Mouse (Mus musculus): Measurements from ENCODE around the gene Mta1.

The Mta1 gene

DNA sequence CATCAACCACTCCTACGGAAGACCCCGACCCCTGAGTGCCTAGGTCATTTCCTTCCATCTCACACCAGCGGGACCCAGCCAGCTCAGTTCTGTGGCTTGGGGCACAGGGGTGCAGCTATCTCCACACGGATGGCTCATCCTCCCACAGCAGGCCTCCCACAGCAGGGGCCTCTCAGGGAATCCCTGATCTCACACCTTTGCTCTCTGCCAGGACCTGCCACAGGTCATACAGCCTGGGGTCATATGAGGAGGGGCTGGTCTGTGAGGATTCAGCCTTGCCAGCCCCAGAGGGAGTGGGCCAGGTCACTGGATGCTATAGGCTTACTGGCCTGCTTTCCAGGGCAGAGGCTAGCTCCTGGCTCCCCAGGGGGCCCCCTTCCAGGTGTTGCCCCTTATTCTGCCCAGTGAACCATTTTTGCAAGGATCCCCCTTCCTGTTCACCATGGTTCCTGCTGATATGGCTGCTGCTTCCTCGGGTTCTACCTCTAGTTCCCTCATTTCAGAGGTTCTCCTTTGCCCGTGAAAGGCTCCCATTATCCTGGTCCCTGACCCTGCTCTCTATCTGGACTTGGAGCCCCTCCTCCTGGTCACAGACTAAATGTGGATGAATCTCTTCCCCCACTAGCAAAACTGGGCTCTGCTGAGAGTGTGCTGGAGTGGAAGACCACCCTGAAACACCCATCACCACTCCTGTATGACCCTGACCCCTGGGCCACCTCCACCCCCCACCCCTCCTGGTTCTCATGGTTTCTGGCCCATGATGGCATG is 1.6 kb downstream of the Mta1 start:
- DNase-seq, result no peak

DNA sequence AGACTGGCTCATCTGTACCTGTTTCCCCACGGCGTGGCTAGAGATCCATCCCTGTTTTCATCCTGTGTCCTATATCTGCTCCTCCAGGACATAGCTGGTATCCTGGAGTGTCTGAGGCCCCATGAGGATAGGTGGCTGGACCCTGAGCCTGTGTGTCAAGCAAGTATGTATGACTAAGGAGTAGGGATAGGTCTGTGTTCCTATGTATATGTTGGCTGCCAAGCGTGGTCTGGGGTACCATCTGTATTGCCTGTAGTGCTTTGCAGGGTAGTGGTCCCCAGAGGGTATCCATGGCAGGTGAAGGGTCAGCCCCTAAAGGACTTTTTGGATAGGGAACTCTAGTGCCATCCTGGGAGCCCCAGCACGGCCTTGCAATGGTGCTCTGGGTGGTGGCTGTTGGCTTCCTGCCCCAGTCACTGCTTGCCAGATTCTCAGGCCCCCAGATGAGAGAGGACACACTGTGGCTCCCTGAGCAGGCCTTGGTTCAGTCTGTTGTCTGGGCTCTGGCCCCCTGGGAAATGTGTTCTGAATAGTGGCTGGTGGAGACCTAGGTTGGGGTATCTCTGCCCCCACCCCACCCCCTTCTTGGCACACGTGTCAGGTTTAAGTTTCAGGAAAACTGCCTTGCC is 2.5 kb downstream of the Mta1 start:
- peak; percentile 30 to 59 for DNase-seq

GRCm38 (mm10) chr12:113101251-113101960 is 3.3 kb downstream of the Mta1 start:
- DNase-seq, result no peak

DNA sequence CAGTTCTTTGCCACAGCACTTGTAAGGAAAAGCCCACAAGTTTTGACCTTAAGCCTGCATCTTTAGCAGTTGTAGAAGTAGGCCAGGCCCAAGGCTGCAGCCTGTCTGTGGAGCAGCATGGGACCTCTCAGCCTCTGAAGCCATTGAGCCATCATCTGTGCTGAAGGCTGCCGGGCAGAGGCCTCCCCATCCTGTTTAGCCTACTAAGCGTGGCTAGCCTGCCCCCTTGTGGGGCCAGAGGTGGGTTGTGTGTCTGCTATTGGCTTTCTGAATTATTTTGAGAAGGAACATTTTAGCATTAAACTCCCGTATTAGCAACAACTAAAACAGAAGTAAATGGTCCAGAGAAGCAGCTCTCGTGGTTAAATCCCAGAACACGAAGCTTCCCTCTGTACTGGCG is 4.4 kb downstream of the Mta1 start:
- DNase-seq, result peak; percentile 71 to 72

GRCm38 (mm10) chr12:113103846-113104451 is 5.9 kb downstream of the Mta1 start:
- peak in 1 of 2 experiments; percentile 34 for DNase-seq

DNA sequence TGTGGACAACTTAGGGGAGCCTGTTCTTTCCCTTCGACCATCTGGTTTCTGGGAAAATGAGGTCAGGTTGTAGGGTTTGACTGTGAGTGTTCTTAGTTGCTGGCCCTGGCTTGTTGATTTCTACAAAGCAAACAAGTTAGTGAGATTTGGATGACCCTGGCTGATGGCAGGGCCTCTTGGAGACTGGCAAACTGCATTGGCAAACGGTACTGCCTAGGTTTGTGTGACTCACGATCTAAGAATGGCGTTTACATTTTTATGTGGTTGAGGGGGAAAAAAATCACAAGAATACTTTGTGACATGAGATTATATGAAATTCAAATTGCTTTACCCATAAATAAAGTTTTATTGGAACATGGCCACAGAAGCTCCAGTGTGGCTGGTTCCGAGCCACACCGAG is 8.3 kb downstream of the Mta1 start:
- DNase-seq, result no peak

- no peak for DNase-seq
Observed at GRCm38 (mm10) chr12:113107431-113108124, 9.5 kb downstream of the Mta1 start.

GRCm38 (mm10) chr12:113108528-113109283 is 10.6 kb downstream of the Mta1 start:
- DNase-seq, result no peak

DNA sequence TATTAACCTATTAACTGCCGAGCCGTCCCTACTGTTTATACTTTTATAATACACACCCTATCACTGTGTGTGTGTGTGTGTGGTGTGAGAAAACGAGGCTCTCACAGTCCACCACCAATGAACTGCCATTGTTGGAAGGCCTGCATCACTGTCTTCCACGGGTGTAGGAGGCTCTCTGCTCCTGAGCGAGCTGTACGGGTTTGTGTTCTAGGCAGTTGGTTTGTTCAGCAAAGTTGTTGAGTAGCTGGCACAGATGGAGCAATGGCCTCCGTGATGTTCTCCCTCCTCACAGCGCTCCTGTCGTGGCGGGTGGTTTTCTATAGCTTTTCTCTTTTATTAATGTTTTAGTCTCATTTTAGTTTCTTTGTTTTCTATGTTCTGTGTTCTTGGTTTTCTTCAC is 11.7 kb downstream of the Mta1 start:
- no peak for DNase-seq

- no peak for DNase-seq
Observed at GRCm38 (mm10) chr12:113114141-113114540, 16.1 kb downstream of the Mta1 start.

GRCm38 (mm10) chr12:113114856-113115538 is 16.9 kb downstream of the Mta1 start:
- DNase-seq, result no peak

DNA sequence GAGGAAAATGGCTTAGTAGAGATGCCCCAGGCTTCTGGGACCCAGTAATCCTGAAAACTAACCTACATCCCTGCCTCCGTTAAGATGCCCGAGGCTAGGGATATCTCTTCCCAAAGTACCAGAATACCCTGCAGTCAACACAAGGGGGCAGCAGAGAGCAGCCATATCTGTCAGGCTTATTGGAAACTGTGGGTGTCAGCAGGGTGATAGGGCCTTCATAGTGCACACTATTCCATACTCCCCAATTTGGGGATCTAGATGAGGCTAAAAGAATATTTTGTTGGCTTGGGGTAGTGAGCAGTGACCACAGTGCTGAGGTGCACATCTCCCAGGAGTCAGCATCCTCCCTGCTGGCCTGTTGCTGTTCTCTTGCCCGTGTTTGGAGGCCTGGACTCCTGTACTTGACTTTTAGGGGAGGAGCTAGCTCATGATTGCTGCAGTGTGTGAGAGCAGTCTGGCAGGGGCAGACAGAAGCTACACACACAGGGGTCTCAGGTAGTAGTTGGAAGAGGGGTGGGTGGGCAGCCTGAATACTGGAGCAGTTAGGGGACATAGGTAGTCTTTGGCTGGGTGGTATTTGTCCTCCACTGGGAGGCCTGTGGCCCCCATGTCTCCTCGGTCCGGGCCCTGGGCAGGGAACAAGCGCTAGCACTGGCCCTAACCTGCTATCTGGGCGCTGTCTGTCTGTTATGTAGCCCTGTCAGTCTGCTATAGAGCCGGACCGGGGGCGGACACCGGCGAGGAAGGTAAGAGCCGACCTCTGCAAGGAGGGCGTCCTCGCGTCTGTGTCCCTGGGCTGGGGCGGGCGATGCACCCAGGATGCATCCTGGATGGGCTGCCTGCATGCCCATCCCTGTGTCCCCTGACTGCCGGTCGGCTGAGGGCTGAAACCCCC is 21.7 kb downstream of the Mta1 start:
- peak; percentile 72 to 87 for DNase-seq

- no peak for DNase-seq
Observed at GRCm38 (mm10) chr12:113124726-113125125, 26.6 kb downstream of the Mta1 start.

- no peak for DNase-seq
Observed at GRCm38 (mm10) chr12:113130732-113131131, 32.7 kb downstream of the Mta1 start.

DNA sequence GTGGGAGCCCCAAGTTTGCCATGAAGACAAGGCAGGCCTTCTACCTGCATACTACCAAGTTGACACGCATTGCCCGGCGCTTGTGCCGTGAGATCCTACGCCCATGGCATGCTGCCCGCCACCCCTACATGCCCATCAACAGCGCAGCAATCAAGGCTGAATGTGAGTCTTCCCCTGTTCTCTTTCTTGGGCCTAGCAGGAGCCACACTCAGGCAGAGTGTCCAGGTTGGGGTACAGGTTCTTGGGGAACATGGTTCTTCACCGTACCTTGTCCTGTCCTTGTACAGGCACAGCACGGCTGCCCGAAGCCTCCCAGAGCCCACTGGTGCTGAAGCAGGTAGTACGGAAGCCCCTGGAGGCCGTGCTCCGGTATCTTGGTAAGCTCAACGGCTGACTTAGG is 33.5 kb downstream of the Mta1 start:
- no peak for DNase-seq

DNA sequence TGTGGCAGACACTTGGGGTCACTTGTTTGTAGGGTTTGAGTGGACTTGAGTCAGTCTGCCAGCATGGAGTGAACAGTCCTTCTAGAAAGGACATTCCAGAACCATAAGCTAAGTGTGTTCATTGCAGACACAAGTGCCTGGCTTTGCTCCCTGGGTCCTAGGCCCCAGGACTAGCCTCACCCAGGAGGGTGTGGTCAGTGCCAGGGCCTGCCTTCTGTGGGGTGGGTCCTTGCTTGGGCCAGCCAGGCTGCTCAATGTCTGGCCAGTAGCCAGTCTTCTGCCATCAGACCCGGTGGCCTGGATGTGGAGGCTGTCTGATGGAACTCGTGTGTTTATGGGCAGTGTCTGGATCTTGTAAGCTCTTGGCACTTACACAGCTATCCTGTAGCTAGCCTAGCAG is 34.5 kb downstream of the Mta1 start:
- DNase-seq, result peak; percentile 92 to 98

DNA sequence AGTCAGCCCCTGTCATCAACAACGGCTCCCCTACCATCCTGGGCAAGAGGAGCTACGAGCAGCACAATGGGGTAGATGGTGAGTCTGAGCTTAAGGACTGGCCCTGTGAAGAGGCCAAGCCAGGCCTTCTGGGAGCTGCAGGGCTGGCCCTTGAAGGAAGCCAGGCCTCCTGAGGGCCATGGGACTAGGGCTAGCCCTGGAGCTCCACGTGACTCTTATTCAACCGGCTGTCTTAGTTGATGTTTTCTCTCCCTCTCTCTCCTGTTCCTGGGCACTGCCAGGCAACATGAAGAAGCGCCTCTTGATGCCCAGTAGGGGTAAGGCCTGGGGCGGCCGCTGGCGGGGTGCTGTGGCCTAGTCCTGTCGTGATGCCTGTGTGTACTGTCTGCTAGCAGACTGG is 35.2 kb downstream of the Mta1 start:
- no peak for DNase-seq

DNA sequence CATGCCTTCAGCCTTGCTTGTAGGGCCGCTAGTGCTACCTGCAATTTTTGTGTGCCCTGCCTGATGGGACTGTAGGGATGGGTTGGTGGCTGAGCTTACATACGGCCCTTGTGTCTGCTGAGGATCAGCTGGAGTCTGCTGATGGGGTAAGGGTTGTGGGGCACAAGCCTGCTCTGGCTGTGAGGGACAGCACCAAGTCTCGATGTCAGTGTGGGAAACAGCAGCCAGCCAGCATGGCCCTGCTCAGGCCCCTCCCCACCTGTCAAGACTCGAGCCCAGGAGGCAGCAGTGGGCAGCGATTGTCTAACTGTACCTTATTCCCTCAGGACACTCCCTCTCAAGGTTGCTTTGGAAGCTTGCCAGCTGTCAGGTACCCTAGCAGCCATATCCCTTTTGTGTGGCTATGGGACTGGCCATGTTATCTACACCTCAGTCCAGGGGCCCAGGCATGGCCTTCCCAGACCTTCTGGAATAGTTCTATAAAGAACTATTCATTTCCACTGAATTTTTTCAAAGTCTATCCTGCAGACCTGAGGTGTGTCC is 35.9 kb downstream of the Mta1 start:
- no peak for DNase-seq

GRCm38 (mm10) chr12:113134502-113134901 is 36.4 kb downstream of the Mta1 start:
- no peak for DNase-seq

- no peak for DNase-seq
Observed at GRCm38 (mm10) chr12:113135401-113135800, 37.3 kb downstream of the Mta1 start.
